Mouse (Mus musculus): ENCODE measurements around the gene Zfp987.
"Not testable (repeated sequence)": the region's sequence is repeated elsewhere in the genome, so short reads cannot be mapped to it uniquely, and the experiment has no call there.

Zfp987 gene

GRCm38 (mm10) chr4:146096998-146097397 lies at the start of gene Zfp987:
TSS of gene Zfp987 (plus strand) at chr4:146097298.
- not testable (repeated sequence) for DNase-seq

DNA sequence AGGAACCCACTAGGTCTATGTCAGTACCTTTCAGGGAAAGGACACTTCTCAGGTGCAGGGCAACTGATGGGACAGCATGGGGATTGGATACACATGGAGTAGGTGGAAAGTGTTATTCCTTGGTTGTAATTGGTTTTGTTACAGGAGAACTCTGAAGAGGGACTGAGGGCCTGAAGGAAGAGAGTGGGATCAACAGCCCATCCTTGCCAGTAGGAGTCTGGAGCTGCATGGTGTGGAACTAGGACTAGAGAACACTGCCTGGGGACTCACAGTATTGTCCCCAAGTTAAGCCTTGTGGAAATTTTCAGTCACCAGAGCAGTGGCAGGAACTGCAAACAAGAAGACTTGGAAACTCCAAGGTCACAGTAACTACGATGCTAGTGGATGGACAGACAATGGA lies 44.6 kb upstream of the Zfp987 start:
- not testable (repeated sequence) for DNase-seq

DNA sequence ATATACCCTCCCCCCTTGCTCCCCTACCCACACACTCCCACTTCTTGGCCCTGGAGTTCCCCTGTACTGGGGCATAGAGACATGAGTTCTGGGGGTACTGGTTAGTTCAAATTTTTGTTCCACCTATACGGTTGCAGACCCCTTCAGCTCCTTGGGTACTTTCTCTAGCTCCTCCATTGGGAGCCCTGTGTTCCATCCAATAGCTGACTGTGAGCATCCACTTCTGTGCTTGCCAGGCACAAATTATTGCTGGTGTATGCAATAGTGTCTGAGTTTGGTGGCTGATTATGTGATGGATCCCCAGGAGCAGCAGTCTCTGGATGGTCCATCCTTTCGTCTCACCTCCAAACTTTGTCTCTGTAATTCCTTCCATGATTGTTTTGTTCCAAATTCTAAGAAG lies 43.7 kb upstream of the Zfp987 start:
- DNase-seq: not testable (repeated sequence)

GRCm38 (mm10) chr4:146055335-146055734 lies 41.8 kb upstream of the Zfp987 start:
- DNase-seq: no peak

- not testable (repeated sequence) for DNase-seq
Measured at GRCm38 (mm10) chr4:146058646-146059045, 38.5 kb upstream of the Zfp987 start.

- DNase-seq: not testable (repeated sequence)
Measured at GRCm38 (mm10) chr4:146059078-146059477, 38.0 kb upstream of the Zfp987 start.

DNA sequence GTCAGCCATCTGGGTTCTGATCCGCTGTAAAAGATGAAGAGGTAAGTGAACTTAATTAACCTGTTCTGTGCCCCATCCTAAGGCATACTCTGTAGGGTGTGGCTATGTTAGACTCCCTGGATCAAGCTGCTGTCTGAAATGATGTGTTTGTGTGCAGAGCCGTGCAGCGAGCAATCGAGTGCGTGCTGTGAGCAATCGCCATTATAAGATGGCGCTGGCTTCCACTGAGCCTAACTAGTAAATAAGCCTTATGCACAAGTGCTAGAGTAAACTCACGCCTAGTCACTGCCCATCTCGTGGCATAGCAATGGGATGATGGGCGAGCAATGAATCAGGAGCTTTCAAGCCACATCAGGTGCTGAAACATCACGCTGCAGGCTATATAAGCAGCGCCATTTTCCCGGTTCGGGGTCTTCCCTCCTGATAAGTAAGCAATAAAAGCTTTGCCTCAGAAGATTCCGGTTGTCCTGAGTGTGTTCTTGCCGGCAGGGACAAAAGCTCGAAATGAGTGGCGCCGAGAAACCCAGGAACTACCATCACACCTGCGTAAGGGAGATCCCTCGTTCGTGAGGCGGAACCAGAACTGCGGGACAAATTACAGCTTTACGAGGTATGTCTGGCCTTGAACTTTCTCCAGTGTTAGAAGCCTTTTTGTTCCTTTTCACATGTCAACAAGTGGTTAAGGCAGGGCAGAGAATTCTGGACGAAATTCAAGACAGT lies 37.0 kb upstream of the Zfp987 start:
- DNase-seq: not testable (repeated sequence)

- DNase-seq: not testable (repeated sequence)
Measured at GRCm38 (mm10) chr4:146061082-146061481, 36.0 kb upstream of the Zfp987 start.

DNA sequence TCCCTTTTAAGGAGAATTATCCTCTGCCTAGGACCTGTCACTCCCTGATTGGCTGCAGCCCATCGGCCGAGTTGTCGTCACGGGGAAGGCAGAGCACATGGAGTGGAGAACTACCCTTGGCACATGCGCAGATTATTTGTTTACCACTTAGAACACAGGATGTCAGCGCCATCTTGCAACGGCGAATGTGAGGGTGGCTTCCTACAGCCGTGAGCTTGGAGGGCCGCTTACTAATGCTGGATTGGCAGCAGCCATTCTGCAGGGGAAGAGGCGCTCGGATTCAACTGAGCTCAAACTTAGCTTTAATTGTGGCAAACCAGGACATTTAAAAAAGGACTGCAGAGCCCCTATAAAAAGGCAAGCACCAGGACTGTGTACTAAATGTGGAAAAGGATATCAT lies 35.1 kb upstream of the Zfp987 start:
- not testable (repeated sequence) for DNase-seq

DNA sequence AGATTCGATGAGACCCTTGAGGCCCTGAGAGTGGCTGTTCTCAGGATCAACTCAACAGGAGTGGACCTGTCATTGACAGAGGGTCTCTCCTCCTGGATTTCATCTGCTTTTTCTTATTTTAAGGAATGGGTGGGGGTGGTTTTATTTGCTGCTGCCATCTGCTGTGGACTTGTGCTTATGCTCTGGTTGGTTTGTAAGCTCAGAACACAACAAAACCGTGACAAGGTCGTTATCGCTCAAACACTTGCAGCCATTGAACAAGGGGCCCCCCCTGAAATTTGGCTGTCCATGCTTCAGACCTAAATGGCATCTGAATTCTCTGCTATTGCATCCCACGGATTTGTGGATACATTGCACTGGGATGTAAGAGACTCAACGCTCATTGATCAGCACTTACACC lies 34.1 kb upstream of the Zfp987 start:
- DNase-seq: not testable (repeated sequence)

DNA sequence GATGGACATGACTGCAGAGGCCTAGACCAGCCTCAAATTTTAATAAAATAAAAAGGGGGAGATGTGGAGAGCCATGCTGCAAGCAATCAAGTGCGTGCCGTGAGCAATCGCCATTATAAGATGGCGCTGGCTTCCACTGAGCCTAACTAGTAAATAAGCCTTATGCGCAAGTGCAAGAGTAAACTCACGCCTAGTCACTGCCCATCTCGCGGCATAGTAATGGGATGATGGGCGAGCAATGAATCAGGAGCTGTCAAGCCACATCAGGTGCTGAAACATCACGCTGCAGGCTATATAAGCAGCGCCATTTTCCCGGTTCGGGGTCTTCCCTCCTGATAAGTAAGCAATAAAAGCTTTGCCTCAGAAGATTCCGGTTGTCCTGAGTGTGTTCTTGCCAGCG lies 33.5 kb upstream of the Zfp987 start:
- DNase-seq: not testable (repeated sequence)

- DNase-seq: not testable (repeated sequence)
Measured at GRCm38 (mm10) chr4:146064807-146065206, 32.3 kb upstream of the Zfp987 start.

DNA sequence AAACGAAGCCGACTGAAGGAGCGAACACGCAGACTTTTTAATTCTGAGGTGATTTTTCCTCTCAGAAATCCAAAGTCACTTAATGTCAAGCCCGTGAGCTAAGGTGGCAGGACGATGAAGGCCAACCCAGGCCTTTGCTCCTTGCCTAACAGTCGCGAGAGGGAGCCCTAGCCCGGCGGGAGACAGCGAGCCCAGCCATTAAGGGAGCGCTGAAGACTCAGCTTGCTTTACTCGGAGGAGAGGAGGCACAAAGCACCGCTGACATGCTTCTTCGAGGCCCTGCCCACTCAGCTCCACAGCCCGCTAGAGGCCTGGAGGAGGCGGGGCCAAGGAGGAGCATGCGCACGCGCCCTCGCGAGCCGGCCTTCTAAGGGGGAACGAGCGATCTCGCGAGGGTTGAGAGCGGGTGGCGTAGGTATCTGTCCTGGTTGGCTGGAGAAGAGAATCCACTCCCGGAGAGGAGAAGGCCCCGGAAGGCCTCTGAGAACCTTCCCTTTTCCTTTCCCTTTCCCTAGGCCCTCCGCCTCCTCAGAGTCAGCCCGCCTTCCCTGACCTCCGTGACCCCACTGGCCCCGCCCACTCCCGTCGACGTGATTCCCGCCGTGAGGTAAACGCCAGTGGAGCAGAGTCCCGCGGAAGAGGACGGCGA lies 30.0 kb upstream of the Zfp987 start:
- DNase-seq: not testable (repeated sequence)

- not testable (repeated sequence) for DNase-seq
Measured at GRCm38 (mm10) chr4:146067594-146067993, 29.5 kb upstream of the Zfp987 start.

- not testable (repeated sequence) for DNase-seq
Measured at GRCm38 (mm10) chr4:146073264-146073663, 23.8 kb upstream of the Zfp987 start.

- DNase-seq: not testable (repeated sequence)
Measured at GRCm38 (mm10) chr4:146101448-146101847, 4.3 kb downstream of the Zfp987 start.

DNA sequence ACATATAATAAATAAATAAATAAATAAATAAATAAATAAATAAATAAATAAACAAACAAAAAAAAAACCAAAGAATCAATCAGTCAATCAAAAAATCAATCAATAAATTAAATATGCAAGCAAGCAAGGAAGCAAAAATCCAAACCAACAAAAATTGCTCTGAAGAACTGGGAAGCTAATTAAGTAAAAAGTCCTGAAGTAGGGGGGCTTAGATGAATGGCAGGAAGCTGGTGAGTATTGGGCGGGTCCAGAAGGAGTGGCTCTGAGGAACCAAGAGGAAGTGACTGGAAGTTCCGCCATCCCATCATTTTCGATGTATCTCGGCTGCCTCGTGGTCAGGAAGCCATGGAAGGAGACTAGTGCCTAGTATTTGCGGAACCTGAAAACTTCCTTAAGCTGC lies 59.4 kb downstream of the Zfp987 start, which contains the start of gene Zfp600:
Gene Zfp600 (plus strand): TSS at position 301 of the 400 bp plus-strand sequence.
- DNase-seq: not testable (repeated sequence)

GRCm38 (mm10) chr4:146162893-146163292 lies 65.8 kb downstream of the Zfp987 start:
- not testable (repeated sequence) for DNase-seq

GRCm38 (mm10) chr4:146167202-146167832 lies 70.2 kb downstream of the Zfp987 start:
- DNase-seq: not testable (repeated sequence)

DNA sequence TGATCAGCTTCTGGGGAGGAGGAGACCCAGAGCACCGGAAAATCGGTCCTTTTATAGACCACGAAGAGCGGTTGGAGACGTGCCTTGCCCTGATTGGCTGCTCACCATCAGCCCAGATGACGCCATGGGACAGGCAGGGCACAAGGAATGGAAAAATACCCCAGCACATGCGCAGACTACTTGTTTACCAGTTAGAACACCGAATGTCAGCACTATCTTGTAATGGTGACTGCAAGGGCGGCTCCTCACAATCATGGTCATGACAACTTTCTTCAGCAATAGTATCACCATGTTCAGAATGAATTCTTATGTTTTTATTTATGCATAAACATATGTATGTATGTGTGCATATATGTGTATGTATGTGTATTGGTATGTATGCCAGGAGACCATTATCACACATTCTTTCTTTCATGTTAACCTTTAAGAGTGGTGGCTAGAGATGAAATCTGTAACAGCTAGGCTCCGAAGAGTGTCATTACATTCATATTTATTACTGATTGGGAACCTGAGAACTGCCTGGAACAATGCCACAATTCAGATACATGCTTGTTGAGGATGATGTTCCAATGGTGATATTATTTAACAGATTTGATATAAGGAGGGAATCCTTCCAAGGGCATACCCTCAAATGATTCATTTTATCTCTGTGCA lies 70.9 kb downstream of the Zfp987 start:
- not testable (repeated sequence) for DNase-seq

GRCm38 (mm10) chr4:146168730-146169215 lies 71.7 kb downstream of the Zfp987 start:
- not testable (repeated sequence) for DNase-seq

- DNase-seq: peak in 1 of 2 experiments; percentile 5
Measured at GRCm38 (mm10) chr4:146173378-146174226, 76.5 kb downstream of the Zfp987 start.
